Mouse (Mus musculus) intestine, embryonic 16.5 days (tissue): ENCODE measurements at regions not wholly inside any gene's neighbourhood (a gene's known extent, or its start where the extent isn't known, plus 50 kb on each side); places are given as distances from the start of the nearest gene placed in this dataset.

Experiments used
- ATAC-seq: fragments of 200-750 bp; cut with Nextera tagmentation; 2 replicates; pipeline ENCODE4 v1.8.0; 2017; ENCODE audit warnings: moderate TSS enrichment, moderate library complexity
- H3K27ac ChIP-seq: fragments of 300-500 bp; sonication (generic); 2 replicates; pipeline ENCODE4 v1.5.1; 2014; ENCODE audit warnings: mild to moderate bottlenecking, low read length
- H3K27me3 ChIP-seq: fragments of 300-500 bp; sonication (generic); replicated peaks from 2 replicates; pipeline ENCODE4 v1.6.1; 2014; ENCODE audit warnings: low read length, control low read depth, mixed read lengths; ENCODE audit not compliant: control insufficient read depth, insufficient read depth
- H3K36me3 ChIP-seq: fragments of 300-500 bp; sonication (generic); 2 replicates; pipeline ENCODE4 v1.6.1; 2014; ENCODE audit warnings: low read length, control low read depth; ENCODE audit not compliant: control insufficient read depth, insufficient read depth
- H3K4me1 ChIP-seq: fragments of 300-500 bp; sonication (generic); 2 replicates; pipeline ENCODE4 v1.6.1; 2014; ENCODE audit warnings: low read length, control low read depth, mixed read lengths; ENCODE audit not compliant: control insufficient read depth, insufficient read depth
- H3K4me2 ChIP-seq: fragments of 300-500 bp; sonication (generic); 2 replicates; pipeline ENCODE4 v1.6.1; 2014; ENCODE audit warnings: low read depth, low read length, control low read depth
- H3K4me3 ChIP-seq: fragments of 300-500 bp; sonication (generic); 2 replicates; pipeline ENCODE4 v1.5.1; 2014; ENCODE audit warnings: mild to moderate bottlenecking, low read length
- H3K9ac ChIP-seq: fragments of 300-500 bp; sonication (generic); 2 replicates; pipeline ENCODE4 v1.6.1; 2014; ENCODE audit warnings: low read depth, low read length
- H3K9me3 ChIP-seq: fragments of 300-500 bp; sonication (generic); 2 replicates; pipeline ENCODE4 v1.6.1; 2016; ENCODE audit warnings: low read length, control low read depth; ENCODE audit not compliant: control insufficient read depth
- WGBS: fragments of 180-500 bp; shearing (Covaris S2); extraction: QIAGEN DNeasy Blood & Tissue Kit; methylation state at CpG from one replicate; pipeline ENCODE4 v1.1.7; 2014; 5-methylcytosine and 5-hydroxymethylcytosine counted together

GRCm38 (mm10) chr9:69568222-69568621 lies 114.8 kb downstream of the Anxa2 start:
- Histone ChIP-seq H3K36me3 (no peaks in the 10 kb centered on the region), H3K27ac (no peak overlapping the region), H3K9me3 (no peaks in the 10 kb centered on the region), H3K4me1 (no peaks in the 10 kb centered on the region), H3K9ac (no peak overlapping the region), H3K4me2 (no peak overlapping the region), H3K27me3 (no peaks in the 10 kb centered on the region), H3K4me3 (no peak overlapping the region)
- whole genome bisulfite sequencing = 43% methylated on average over 3 of the region's 3 CpGs
- ATAC-seq = no peak

GRCm38 (mm10) chr9:69566996-69567395 lies 113.6 kb downstream of the Anxa2 start:
- H3K4me3 ChIP-seq = no peak overlapping the region
- H3K4me1 ChIP-seq = no peaks in the 10 kb centered on the region
- WGBS = 26% methylated on average over 6 of the region's 6 CpGs
- no peaks in the 10 kb centered on the region for H3K36me3 ChIP-seq
- no peak overlapping the region for H3K4me2 ChIP-seq
- H3K9me3 ChIP-seq = no peaks in the 10 kb centered on the region
- ATAC-seq = no peak
- no peaks in the 10 kb centered on the region for H3K27me3 ChIP-seq
- H3K27ac ChIP-seq = no peak overlapping the region
- no peak overlapping the region for H3K9ac ChIP-seq

- no peaks in the 10 kb centered on the region for H3K36me3 ChIP-seq
- WGBS = 72% methylated on average over 5 of the region's 5 CpGs
- H3K4me2 ChIP-seq = no peak overlapping the region
- no peaks in the 10 kb centered on the region for H3K9me3 ChIP-seq
- H3K27me3 ChIP-seq = no peaks in the 10 kb centered on the region
- H3K4me1 ChIP-seq = no peaks in the 10 kb centered on the region
- no peak for ATAC-seq
- no peak overlapping the region for H3K27ac ChIP-seq
- H3K9ac ChIP-seq = no peak overlapping the region
- H3K4me3 ChIP-seq = no peak overlapping the region
Measured at GRCm38 (mm10) chr9:69543241-69543640, 89.8 kb downstream of the Anxa2 start.
